Mouse (Mus musculus) CH12.LX (cell line): Measurements from ENCODE around the gene Sytl1. TPM values are rescaled to one million over a fixed set of nuclear protein-coding genes. Genes with fewer than 3 reads are reported as not detected.

Experiments used
- DNase-seq: peaks from one replicate; pipeline ENCODE4 v3.0.0-alpha.2; 2013; ENCODE audit errors: extremely low read depth
- H3K27ac ChIP-seq: 2 replicates; pipeline ENCODE4 v1.5.1; 2012; ENCODE audit warnings: low read depth, mild to moderate bottlenecking, control low read depth, moderate library complexity; ENCODE audit not compliant: insufficient read depth
- H3K27me3 ChIP-seq: replicated peaks from 2 replicates; pipeline ENCODE3; 2012; ENCODE audit warnings: inconsistent platforms
- H3K36me3 ChIP-seq, 2 experiments: replicated peaks in 1 of 2; 2 replicates each; pipeline versions ENCODE3 to v1.6.1; 2012; ENCODE audit warnings: inconsistent platforms in 1 of 2, low read length in 1 of 2, mild to moderate bottlenecking in 1 of 2, mixed read lengths in 1 of 2, moderate library complexity in 1 of 2; ENCODE audit not compliant: control insufficient read depth in 1 of 2, insufficient read depth in 1 of 2
- H3K4me1 ChIP-seq, 2 experiments: 2 replicates each; pipeline ENCODE4 v1.6.1; 2012; ENCODE audit warnings: inconsistent platforms in 1 of 2, moderate library complexity in 1 of 2; ENCODE audit not compliant: insufficient read depth in 2 of 2, control insufficient read depth in 1 of 2
- H3K4me2 ChIP-seq: 2 replicates; pipeline ENCODE4 v1.6.1; 2012; ENCODE audit warnings: low read depth, mild to moderate bottlenecking, control low read depth; ENCODE audit not compliant: poor library complexity, insufficient read depth, severe bottlenecking
- H3K4me3 ChIP-seq, 3 experiments: fragments of 150-350 bp in 1 of 3; sonication (generic) in 1 of 3; replicated peaks in 1 of 3; 2 replicates each; pipeline versions ENCODE3 to v1.5.1; 2011 to 2012; ENCODE audit warnings: low read depth in 2 of 3, low read length in 2 of 3, mild to moderate bottlenecking in 2 of 3, moderate library complexity in 2 of 3, control low read depth in 1 of 3, improper control_type of control experiment in 1 of 3, inconsistent platforms in 1 of 3, mixed read lengths in 1 of 3; ENCODE audit not compliant: poor library complexity in 1 of 3
- H3K79me2 ChIP-seq: replicated peaks from 2 replicates; pipeline ENCODE4 v1.6.1; 2012; ENCODE audit warnings: mild to moderate bottlenecking, moderate library complexity; ENCODE audit not compliant: control insufficient read depth, poor library complexity, insufficient read depth, severe bottlenecking; ENCODE audit errors: extremely low read depth
- H3K9ac ChIP-seq: 2 replicates; pipeline ENCODE4 v1.6.1; 2012; ENCODE audit warnings: low read depth, mild to moderate bottlenecking, control low read depth, moderate library complexity; ENCODE audit not compliant: insufficient read depth
- H3K9me3 ChIP-seq: replicated peaks from 2 replicates; pipeline ENCODE3; 2012; ENCODE audit warnings: low read length, inconsistent platforms, mixed read lengths
- BHLHE40 ChIP-seq: IDR thresholded peaks from 2 replicates; pipeline ENCODE4 v1.6.1; 2011; ENCODE audit warnings: mild to moderate bottlenecking, low read depth, low read length, improper control_type of control experiment
- CHD1 ChIP-seq: IDR thresholded peaks from 2 replicates; pipeline ENCODE4 v1.6.1; 2012; ENCODE audit warnings: low read depth, low read length, improper control_type of control experiment, inconsistent platforms
- CHD2 ChIP-seq: IDR thresholded peaks from 2 replicates; pipeline ENCODE4 v1.6.1; 2011; ENCODE audit warnings: low read length, improper control_type of control experiment
- CTCF ChIP-seq, 2 experiments: IDR thresholded peaks in 1 of 2; conservative IDR thresholded peaks in 1 of 2; 2 replicates each; pipeline ENCODE4 v1.5.1; 2011 to 2012; ENCODE audit warnings: low read depth in 2 of 2, low read length in 2 of 2, improper control_type of control experiment in 1 of 2, inconsistent platforms in 1 of 2, mild to moderate bottlenecking in 1 of 2, moderate library complexity in 1 of 2
- E2F4 ChIP-seq: IDR thresholded peaks from 2 replicates; pipeline ENCODE4 v1.6.1; 2011; ENCODE audit warnings: low read depth, low read length, improper control_type of control experiment; ENCODE audit not compliant: insufficient replicate concordance
- ELF1 ChIP-seq: IDR thresholded peaks from 2 replicates; pipeline ENCODE4 v1.6.1; 2014; ENCODE audit warnings: low read depth, mild to moderate bottlenecking, inconsistent platforms, low read length, improper control_type of control experiment
- GABPA ChIP-seq: IDR thresholded peaks from 2 replicates; pipeline ENCODE4 v1.6.1; 2012; ENCODE audit warnings: low read depth, low read length, improper control_type of control experiment, inconsistent platforms; ENCODE audit not compliant: insufficient replicate concordance
- IRF4 ChIP-seq: IDR thresholded peaks from 2 replicates; pipeline ENCODE4 v1.6.1; 2014; ENCODE audit warnings: low read depth, mild to moderate bottlenecking, inconsistent platforms, low read length, improper control_type of control experiment
- JUN ChIP-seq: IDR thresholded peaks from 2 replicates; pipeline ENCODE4 v1.6.1; 2011; ENCODE audit warnings: low read depth, mild to moderate bottlenecking, low read length, improper control_type of control experiment, moderate library complexity; ENCODE audit not compliant: insufficient read depth
- KAT2A ChIP-seq: IDR thresholded peaks from 2 replicates; pipeline ENCODE4 v1.6.1; 2012; ENCODE audit warnings: low read length, improper control_type of control experiment, inconsistent platforms; ENCODE audit not compliant: insufficient replicate concordance
- MAX ChIP-seq: IDR thresholded peaks from 2 replicates; pipeline ENCODE4 v1.6.1; 2011; ENCODE audit warnings: low read length, improper control_type of control experiment
- MAZ ChIP-seq: IDR thresholded peaks from 2 replicates; pipeline ENCODE4 v1.6.1; 2012; ENCODE audit warnings: low read depth, mild to moderate bottlenecking, inconsistent platforms, low read length, improper control_type of control experiment, moderate library complexity
- MEF2A ChIP-seq: IDR thresholded peaks from 2 replicates; pipeline ENCODE4 v1.6.1; 2014; ENCODE audit warnings: low read depth, mild to moderate bottlenecking, inconsistent platforms, low read length, improper control_type of control experiment, borderline replicate concordance
- MXI1 ChIP-seq: IDR thresholded peaks from 2 replicates; pipeline ENCODE4 v1.6.1; 2011; ENCODE audit warnings: mild to moderate bottlenecking, low read depth, low read length, improper control_type of control experiment
- MYC ChIP-seq: IDR thresholded peaks from 2 replicates; pipeline ENCODE4 v1.6.1; 2011; ENCODE audit warnings: low read depth, mild to moderate bottlenecking, improper control_type of control experiment, low read length
- NELFE ChIP-seq: IDR thresholded peaks from 2 replicates; pipeline ENCODE4 v1.6.1; 2011; ENCODE audit warnings: low read depth, low read length, improper control_type of control experiment
- POLR2AphosphoS2 ChIP-seq: IDR thresholded peaks from 2 replicates; pipeline ENCODE4 v1.6.1; 2011; ENCODE audit warnings: low read depth, low read length, improper control_type of control experiment
- RCOR1 ChIP-seq: conservative IDR thresholded peaks from 2 replicates; pipeline ENCODE4 v1.6.1; 2012; ENCODE audit warnings: low read depth, mild to moderate bottlenecking, inconsistent platforms, low read length, improper control_type of control experiment
- SIN3A ChIP-seq: IDR thresholded peaks from 2 replicates; pipeline ENCODE4 v1.6.1; 2012; ENCODE audit warnings: low read length, improper control_type of control experiment, inconsistent platforms
- SMC3 ChIP-seq: IDR thresholded peaks from 2 replicates; pipeline ENCODE4 v1.6.1; 2011; ENCODE audit warnings: low read depth, low read length, improper control_type of control experiment
- TCF12 ChIP-seq: IDR thresholded peaks from 2 replicates; pipeline ENCODE4 v1.6.1; 2014; ENCODE audit warnings: low read depth, mild to moderate bottlenecking, inconsistent platforms, low read length, improper control_type of control experiment
- USF2 ChIP-seq: conservative IDR thresholded peaks from 2 replicates; pipeline ENCODE4 v1.6.1; 2011; ENCODE audit warnings: low read depth, low read length, improper control_type of control experiment
- ZC3H11A ChIP-seq: IDR thresholded peaks from 2 replicates; pipeline ENCODE4 v1.6.1; 2012; ENCODE audit warnings: low read depth, mild to moderate bottlenecking, inconsistent platforms, low read length, improper control_type of control experiment
- ZKSCAN1 ChIP-seq: IDR thresholded peaks from 2 replicates; pipeline ENCODE4 v1.6.1; 2012; ENCODE audit warnings: low read depth, inconsistent platforms, low read length, improper control_type of control experiment, borderline replicate concordance
- ZMIZ1 ChIP-seq: IDR thresholded peaks from 2 replicates; pipeline ENCODE4 v1.6.1; 2012; ENCODE audit warnings: low read depth, mild to moderate bottlenecking, inconsistent platforms, low read length, improper control_type of control experiment
- ZNF384 ChIP-seq: IDR thresholded peaks from 2 replicates; pipeline ENCODE4 v1.6.1; 2012; ENCODE audit warnings: low read depth, low read length, improper control_type of control experiment, inconsistent platforms
- dilution Hi-C: fragments of 300-500 bp; cut with MboI; formaldehyde crosslinking; loops from 2 replicates; pipeline ENCODE4 v1.14.3; 2020; ENCODE audit warnings: low sequenced_read_pairs; ENCODE audit not compliant: extremely low pct_unique_long_range_greater_than_20kb, extremely low pct_ligation_motif_present
- in situ Hi-C: fragments of 300-500 bp; cut with MboI; formaldehyde crosslinking; loops from 3 replicates; pipeline ENCODE4 v1.14.3; 2019; ENCODE audit warnings: low sequenced_read_pairs, low pct_ligation_motif_present, low pct_unique_long_range_greater_than_20kb, mixed read lengths
- polyA plus RNA-seq: library from polyadenylated mRNA; unstranded; fragments of >175 nt; gene quantifications from 2 replicates; pipeline ENCODE4 v1.2.1, GENCODE M21; 2012; ENCODE audit warnings: low read depth; ENCODE audit not compliant: insufficient read length
- total RNA-seq, 2 experiments: library from RNA; depleted of rRNA; stranded (reverse); fragments of 300-350 nt in 1 of 2; fragments of >200 nt in 1 of 2; gene quantifications; 2 replicates each; pipeline ENCODE4 v1.2.3; 2012 to 2014

Sytl1 gene
- total and polyA plus RNA-seq, 3 experiments = 8.2 to 20.0 (median 12.1) TPM

DNA sequence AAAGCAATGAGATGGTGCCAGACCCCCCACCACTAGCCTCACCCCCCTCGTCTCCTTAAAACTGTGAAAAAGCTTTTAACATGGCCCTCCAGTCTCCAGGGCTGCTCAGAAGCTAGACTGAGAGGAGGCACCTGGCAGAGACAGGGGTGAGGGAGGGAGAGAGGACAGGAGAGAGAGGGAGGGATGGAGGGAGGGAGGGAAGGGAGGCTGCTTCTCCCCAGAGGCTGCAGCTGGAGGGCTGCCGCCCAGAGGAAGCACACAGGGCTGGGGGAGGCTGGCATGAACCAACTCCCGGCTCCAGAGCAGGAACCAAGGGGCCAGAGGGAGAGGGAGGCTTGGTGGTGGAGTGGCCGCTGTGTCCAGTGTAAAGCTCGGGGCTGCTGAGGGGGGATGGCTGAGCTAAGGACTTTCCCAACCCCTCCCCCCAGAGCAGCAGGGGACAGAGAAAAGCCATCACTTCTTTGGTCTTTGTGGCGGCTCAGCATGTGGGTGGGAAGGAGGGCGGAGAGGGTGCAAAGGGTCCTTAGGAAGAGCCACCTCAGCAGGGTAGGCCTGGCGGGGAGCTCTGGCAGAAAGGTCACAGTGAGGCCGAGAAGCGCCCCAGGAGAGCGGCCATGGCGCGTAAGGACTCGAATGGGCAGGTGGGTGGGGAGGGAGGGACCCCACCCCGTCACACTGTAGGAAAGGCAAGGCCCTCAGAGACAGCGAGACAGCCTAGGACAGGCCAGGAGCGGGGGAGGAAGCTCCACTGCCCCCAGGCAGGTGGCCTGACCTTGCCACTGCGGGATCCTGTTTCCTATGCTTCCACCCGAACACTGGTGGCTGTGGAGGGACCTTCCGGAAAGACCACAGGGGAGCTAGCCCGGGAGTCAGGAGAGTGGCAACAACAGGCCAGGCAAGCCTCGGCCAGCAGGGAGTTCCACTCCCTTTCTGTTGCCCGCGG is 30.3 kb upstream of the Sytl1 start:
- no peak overlapping the region for H3K27ac ChIP-seq
- DNase-seq = no peak
- TF ChIP-seq ZNF384 (no peak), CTCF (conservative IDR thresholded peaks at IDR 0.05 in 1 of 2, IDR thresholded peaks at IDR 0.05 in 1 of 2; ENCODE audit: low read depth in 2 of 2, low read length in 2 of 2) (no peak), MYC (no peak), SIN3A (no peak), GABPA (no peak), USF2 (no peak), CHD1 (no peak), BHLHE40 (no peak), IRF4 (no peak), NELFE (no peak), KAT2A (no peak), RCOR1 (no peak), MAX (no peak)
- H3K36me3 ChIP-seq = peaks cover 23 to 47% of the 10 kb centered on the region in 2 experiments
- dilution Hi-C loops = no loop called here
- H3K79me2 ChIP-seq = no peaks in the 10 kb centered on the region
- H3K9ac ChIP-seq = no peak overlapping the region
- no peak overlapping the region for H3K4me2 ChIP-seq
- H3K27me3 ChIP-seq = no peaks in the 10 kb centered on the region
- H3K9me3 ChIP-seq = no peaks in the 10 kb centered on the region
- peaks cover 9 to 58% of the 10 kb centered on the region in 2 experiments for H3K4me1 ChIP-seq
- in situ Hi-C loops = no loop called here
- H3K4me3 ChIP-seq = no peak overlapping the region

DNA sequence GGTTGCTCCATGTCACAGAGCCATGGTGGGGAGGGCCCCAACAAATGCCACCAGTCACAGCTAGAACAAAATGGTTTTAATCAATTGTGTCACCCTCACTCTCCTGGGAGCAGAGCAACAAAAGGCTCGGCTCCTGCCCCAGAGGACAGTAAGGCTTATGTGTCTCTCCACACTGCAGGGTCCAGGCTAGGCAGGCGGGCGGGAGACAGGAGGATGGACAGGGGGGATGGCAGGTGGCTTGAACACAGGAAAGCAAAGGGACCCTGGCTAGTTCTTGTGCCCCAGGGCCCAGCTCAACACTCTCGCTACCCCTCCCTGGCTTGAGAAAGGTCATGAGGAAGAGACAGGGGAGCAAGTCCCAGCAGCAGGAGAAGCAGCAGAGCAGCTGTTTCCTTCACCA is 29.5 kb upstream of the Sytl1 start:
- H3K36me3 ChIP-seq = peaks cover 22 to 44% of the 10 kb centered on the region in 2 experiments
- TF ChIP-seq MAX (no peak), MYC (no peak), TCF12 (no peak), ZC3H11A (no peak), MXI1 (no peak), JUN (no peak), CHD2 (no peak), POLR2AphosphoS2 (no peak), MEF2A (no peak), ZMIZ1 (no peak), SIN3A (no peak), NELFE (no peak), ELF1 (no peak), GABPA (no peak), ZNF384 (no peak), MAZ (no peak), SMC3 (no peak), IRF4 (no peak), ZKSCAN1 (no peak), E2F4 (no peak)
- TF ChIP-seq, all 38 proteins: peak for 0
- no peak overlapping the region for H3K4me3 ChIP-seq
- H3K4me2 ChIP-seq = no peak overlapping the region
- no peak overlapping the region for H3K27ac ChIP-seq
- H3K4me1 ChIP-seq = peaks cover 7 to 50% of the 10 kb centered on the region in 2 experiments
- H3K27me3 ChIP-seq = no peaks in the 10 kb centered on the region
- H3K9ac ChIP-seq = no peak overlapping the region
- no peak for DNase-seq
- in situ Hi-C loops (no loop called here), dilution Hi-C loops (no loop called here)
- H3K9me3 ChIP-seq = no peaks in the 10 kb centered on the region
- no peaks in the 10 kb centered on the region for H3K79me2 ChIP-seq
